10 mouse cellular contexts compared by ENCODE assay signal in genomic region chr16:10956938-10957685, GRCm38 (mm10).
DNase-seq lines count a peak whose midpoint lies in the region; ATAC-seq lines count a peak whose summit lies in the region.
"Had no signal": no experiment of that assay in that cellular context is flagged by ENCODE, and none has a peak within 500 bp of the region (broad histone marks: within the 10 kb centered on the region; RNA-seq: fewer than 3 reads in every experiment).

No protein-coding gene starts in this region.

- peaks cover 45% of the 10 kb centered on the region for H3K36me3 ChIP-seq in heart, embryonic 14.5 days (ENCODE audit: control insufficient read depth, insufficient read depth, low read length)
- H3K36me3 ChIP-seq in forebrain, embryonic 14.5 days (ENCODE audit: control insufficient read depth, insufficient read depth, low read length) = peaks cover under 1% of the 10 kb centered on the region

- H3K9ac ChIP-seq in heart, embryonic 14.5 days (ENCODE audit: low read length) = no peak overlapping the region
- peak overlapping the region; percentile 5; the same call in 1 of the 2 replicates for H3K9ac ChIP-seq in forebrain, embryonic 14.5 days (ENCODE audit: low read length)
- H3K9ac ChIP-seq: limb, embryonic 12.5 days had no signal

- H3K27ac ChIP-seq in heart, embryonic 14.5 days (replicated peaks in 1 of 2; ENCODE audit: control insufficient read depth in 1 of 2, insufficient read depth in 1 of 2, low read depth in 2 of 2, low read length in 2 of 2) = no peak overlapping the region
- peak overlapping the region; percentile 87 for H3K27ac ChIP-seq in forebrain, embryonic 14.5 days (ENCODE audit: low read depth, low read length)
- H3K27ac ChIP-seq: limb, embryonic 12.5 days had no signal

- no peak for DNase-seq in heart, postnatal 10 days
- peak; percentile 81 for DNase-seq in forebrain, embryonic 14.5 days (ENCODE audit: low spot score)
- peak; percentile 57 to 60 for DNase-seq in left cerebral cortex, adult 9 months (ENCODE audit: low spot score in 2 of 2)
- peak; percentile 47 for DNase-seq in retina, embryonic 14.5 days (ENCODE audit: low spot score)
- DNase-seq in cerebellum, adult 8-10 months = no peak
- DNase-seq in adrenal gland, postnatal 25 days = no peak
- DNase-seq: kidney, adult 2 months had no signal

- intact Hi-C loops in heart, postnatal 10 days (cut with DNase I) = loop anchor here (5.0 kb wide), 1 partner anchor 65 kb away; no protein-coding TSS in a partner anchor

- 90% methylated on average over 8 of the region's 8 CpGs for WGBS in heart, embryonic 14.5 days
- WGBS in forebrain, embryonic 14.5 days = 34% methylated on average over 8 of the region's 8 CpGs

- 0 out of 2 replicates have a peak, but pooled peaks have one; percentile 17 for ATAC-seq in heart, embryonic 14.5 days (ENCODE audit: insufficient number of reproducible peaks, insufficient read depth, low FRiP score, low read depth)
- peak; percentile 71 for ATAC-seq in forebrain, embryonic 14.5 days
- no peak for ATAC-seq in megakaryocyte-erythroid progenitor cell, adult 5-6 weeks (replicated peaks; ENCODE audit: low FRiP score, low TSS enrichment, poor library complexity, severe bottlenecking)

- H3K27me3 ChIP-seq in heart, embryonic 14.5 days (ENCODE audit: control insufficient read depth, insufficient read depth, low read length) = no peaks in the 10 kb centered on the region
- no peaks in the 10 kb centered on the region for H3K27me3 ChIP-seq in forebrain, embryonic 14.5 days (replicated peaks; ENCODE audit: control insufficient read depth, insufficient read depth, low read length)
- H3K27me3 ChIP-seq: limb, embryonic 12.5 days had no signal

- no peak overlapping the region for H3K4me2 ChIP-seq in heart, embryonic 14.5 days (ENCODE audit: low read length)
- no peak overlapping the region for H3K4me2 ChIP-seq in forebrain, embryonic 14.5 days (ENCODE audit: low read length)
- H3K4me2 ChIP-seq: limb, embryonic 12.5 days had no signal

- no peak overlapping the region for H3K4me3 ChIP-seq in heart, embryonic 14.5 days (ENCODE audit: control insufficient read depth in 1 of 2, insufficient read depth in 1 of 2, low read depth in 1 of 2, low read length in 2 of 2)
- H3K4me3 ChIP-seq in forebrain, embryonic 14.5 days (ENCODE audit: low read depth, low read length) = no peak overlapping the region
- H3K4me3 ChIP-seq: limb, embryonic 12.5 days had no signal

- H3K9me3 ChIP-seq in heart, embryonic 14.5 days (ENCODE audit: control insufficient read depth, low read length) = no peaks in the 10 kb centered on the region
- no peaks in the 10 kb centered on the region for H3K9me3 ChIP-seq in forebrain, embryonic 14.5 days (replicated peaks; ENCODE audit: control insufficient read depth, low read length)
- H3K9me3 ChIP-seq: limb, embryonic 12.5 days had no signal

- H3K4me1 ChIP-seq in heart, embryonic 14.5 days (ENCODE audit: control insufficient read depth in 2 of 2, insufficient read depth in 2 of 2, low read length in 2 of 2) = peaks cover 10% of the 10 kb centered on the region in 2 experiments; a peak in 3 of 4 replicates
- peaks cover 28% of the 10 kb centered on the region for H3K4me1 ChIP-seq in forebrain, embryonic 14.5 days (ENCODE audit: control insufficient read depth, insufficient read depth, low read length)

Comparison
In these comparisons a context has a peak if more than half of its experiments do, and no peak if none do; other contexts are left out.
1. DNase-seq: peak in forebrain, embryonic 14.5 days (single experiment), left cerebral cortex, adult 9 months (2 of 2) and retina, embryonic 14.5 days (single experiment); none in heart, postnatal 10 days (0 of 2), cerebellum, adult 8-10 months (single experiment) and adrenal gland, postnatal 25 days (single experiment).